Mouse (Mus musculus) megakaryocyte progenitor cell, adult 5-6 weeks (primary cell): ENCODE results near the gene Iscu. TPM values are rescaled to one million over a fixed set of nuclear protein-coding genes. Genes with fewer than 3 reads are reported as not detected.
"Not testable (repeated sequence)": the region's sequence is repeated elsewhere in the genome, so short reads cannot be mapped to it uniquely, and the experiment has no call there.

Experiments used
- ATAC-seq: replicated peaks from 2 replicates; pipeline ENCODE4 v1.8.0; 2016; ENCODE audit warnings: mild to moderate bottlenecking, moderate TSS enrichment, inconsistent platforms; ENCODE audit not compliant: poor library complexity
- total RNA-seq, 2 experiments: library from RNA; stranded (forward) in 1 of 2; stranded (reverse) in 1 of 2; fragments of 157-497, 149-512 nt in 1 of 2; fragments of 200-1000 nt in 1 of 2; gene quantifications; 2 replicates each; pipeline versions ENCODE4 v1.2.3 to v1.2.4; 2015 to 2017

Iscu gene
- total RNA-seq, 2 experiments from 2014 or later, result 98.4 to 108 TPM

DNA sequence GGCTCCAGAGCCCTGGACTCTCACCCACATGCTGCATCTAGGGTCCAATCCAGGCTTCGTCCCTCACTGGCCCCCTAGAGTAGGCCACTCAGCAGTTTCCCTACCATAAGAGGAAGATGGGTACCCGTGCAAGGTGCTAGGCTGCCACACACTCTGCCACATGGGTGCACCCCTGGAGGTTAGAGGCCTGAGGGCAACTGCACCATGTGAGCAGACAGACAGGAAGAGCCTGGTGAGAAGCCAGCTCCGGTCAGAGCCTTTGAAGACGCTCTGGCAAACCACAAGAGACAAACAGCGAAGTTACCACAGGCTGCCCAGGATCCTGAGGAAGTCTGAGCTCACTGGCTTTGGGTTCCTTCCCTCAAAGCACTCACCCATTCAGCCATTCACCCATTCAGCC is 14.4 kb downstream of the Iscu start:
- peak; percentile 87 for ATAC-seq

DNA sequence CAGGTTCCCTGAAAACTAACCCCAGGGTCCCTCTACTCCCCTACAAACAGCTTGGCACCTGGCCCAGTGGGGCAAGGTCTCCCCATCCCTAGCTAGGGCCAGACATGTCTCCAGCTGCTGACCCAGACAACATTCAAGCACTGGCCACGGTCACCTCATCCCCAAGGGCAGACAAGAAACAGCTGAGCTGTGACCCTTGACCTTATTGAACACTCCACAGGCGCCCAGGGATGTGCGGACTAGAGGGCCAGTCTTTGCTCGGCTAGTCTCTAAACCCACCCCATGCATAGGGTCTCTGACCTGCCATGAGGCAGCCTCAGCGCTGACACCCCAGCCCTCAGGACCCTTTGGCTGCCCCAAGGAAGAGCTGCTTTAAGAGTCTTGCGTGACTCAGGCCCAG is 16.1 kb downstream of the Iscu start:
- ATAC-seq, result no peak

GRCm38 (mm10) chr5:113789075-113789788 is 16.7 kb downstream of the Iscu start:
- ATAC-seq, result no peak

- ATAC-seq, result peak; percentile 28
Measured at GRCm38 (mm10) chr5:113790453-113791196, 18.1 kb downstream of the Iscu start.

GRCm38 (mm10) chr5:113791197-113792095 is 18.9 kb downstream of the Iscu start:
- no peak for ATAC-seq

GRCm38 (mm10) chr5:113796401-113797148 is 24.0 kb downstream of the Iscu start:
- ATAC-seq, result no peak

DNA sequence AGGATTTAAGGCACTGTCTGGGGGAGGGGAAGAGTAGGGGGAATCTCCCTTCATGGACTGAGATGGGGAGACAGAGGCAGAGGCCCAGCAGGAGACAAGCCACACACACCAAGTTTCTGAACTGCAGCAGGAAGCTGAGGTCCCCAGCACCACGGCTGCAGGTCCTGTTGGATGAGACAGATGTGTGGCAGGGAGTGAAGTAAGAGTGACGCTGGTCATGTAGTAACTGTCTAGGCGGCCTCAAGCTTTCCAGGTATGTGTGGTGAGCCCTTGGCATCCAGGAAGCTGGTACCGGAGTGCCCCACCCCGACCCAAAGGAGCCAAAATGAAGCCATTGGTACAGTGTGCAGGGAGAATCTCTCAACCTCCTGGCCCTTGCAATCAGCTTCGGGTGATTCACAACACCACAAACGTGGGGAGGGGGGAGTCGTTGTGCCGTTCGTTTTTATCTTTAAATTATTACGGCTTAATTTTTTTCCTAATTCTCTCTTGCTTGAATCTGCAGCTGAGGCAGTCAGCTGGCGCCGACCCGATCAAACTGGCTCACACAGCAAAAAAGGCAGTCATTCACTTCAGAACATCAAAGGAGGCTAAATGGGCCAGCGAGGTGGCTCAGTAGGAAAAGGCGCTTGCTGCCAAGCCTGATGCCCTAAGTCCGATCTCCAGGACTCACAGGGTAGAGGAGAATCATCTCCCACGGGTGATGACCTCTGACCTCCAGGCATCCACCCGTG is 24.8 kb downstream of the Iscu start:
- peak; percentile 36 for ATAC-seq

GRCm38 (mm10) chr5:113798525-113798924 is 26.0 kb downstream of the Iscu start:
- ATAC-seq, result peak; percentile 21; the same call in 1 of the 2 replicates

GRCm38 (mm10) chr5:113799691-113800090 is 27.1 kb downstream of the Iscu start:
- no peak for ATAC-seq

- peak; percentile 66 for ATAC-seq
Measured at GRCm38 (mm10) chr5:113800280-113800679, 27.7 kb downstream of the Iscu start, which contains the start of gene Tmem119. Gene Tmem119, minus strand, starts transcription at chr5:113800516.

- ATAC-seq, result peak; percentile 43
Measured at GRCm38 (mm10) chr5:113804395-113804966, 31.9 kb downstream of the Iscu start.

- ATAC-seq, result no peak
Measured at GRCm38 (mm10) chr5:113805301-113805700, 32.8 kb downstream of the Iscu start.

DNA sequence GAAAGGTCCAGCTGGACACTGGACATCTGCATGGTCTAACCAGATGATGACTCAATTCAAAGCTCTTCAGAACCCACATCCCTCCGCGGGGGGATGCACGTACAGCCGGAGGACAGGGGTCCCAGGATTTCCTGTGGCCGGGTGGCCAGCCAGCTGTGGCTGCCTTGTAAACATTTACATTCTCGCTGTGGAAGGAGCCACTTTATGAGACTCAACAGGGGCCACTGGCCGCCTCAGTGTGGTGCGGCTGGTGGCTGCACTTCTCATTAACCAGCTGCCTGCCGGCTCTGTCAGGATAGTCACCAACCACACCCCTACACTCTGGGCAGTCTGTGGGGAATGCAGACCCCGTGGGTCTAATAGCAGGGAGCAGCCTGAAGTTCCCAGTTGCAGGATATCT is 33.9 kb downstream of the Iscu start:
- ATAC-seq, result no peak

DNA sequence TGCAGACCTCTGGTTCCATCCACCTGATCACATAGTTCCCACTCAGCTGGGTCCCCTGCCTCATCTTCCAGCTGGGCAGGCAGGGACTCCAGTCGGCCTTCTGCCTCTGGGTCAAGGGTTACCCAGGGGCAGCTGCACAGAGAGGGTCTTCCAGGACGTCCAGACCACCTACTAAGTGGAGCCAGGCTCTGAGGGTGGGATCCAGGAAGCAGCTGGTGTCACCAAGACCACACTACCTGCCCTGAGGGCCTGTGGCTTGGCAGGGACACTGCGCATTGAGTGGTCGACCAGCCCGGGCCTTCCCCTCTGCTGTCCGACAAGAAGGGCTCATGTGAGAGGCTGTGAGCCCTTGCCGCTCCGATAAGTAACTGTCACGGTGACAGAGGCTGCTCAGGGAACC is 35.2 kb downstream of the Iscu start:
- no peak for ATAC-seq

DNA sequence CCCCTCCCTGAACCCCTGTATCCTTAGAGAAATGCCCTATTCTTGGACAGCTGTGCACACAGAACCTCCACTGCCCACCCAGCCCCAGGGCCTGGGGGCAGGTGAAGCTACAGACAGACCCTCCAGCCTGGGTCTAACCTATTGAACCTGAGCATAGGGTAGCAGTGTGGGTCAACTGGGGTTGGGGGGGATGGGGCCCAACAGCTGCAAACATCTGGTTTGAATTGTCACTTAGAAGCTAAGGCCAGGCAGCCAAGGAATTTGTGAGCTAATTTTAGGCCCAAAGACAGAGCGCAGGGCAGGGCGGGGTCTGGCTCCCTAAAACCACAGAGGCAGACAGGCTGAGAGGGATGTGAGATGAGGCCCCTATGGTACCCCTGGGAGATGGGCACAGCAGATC is 35.6 kb downstream of the Iscu start:
- ATAC-seq, result no peak

- ATAC-seq, result peak; percentile 70
Measured at GRCm38 (mm10) chr5:113810111-113810510, 37.6 kb downstream of the Iscu start.

DNA sequence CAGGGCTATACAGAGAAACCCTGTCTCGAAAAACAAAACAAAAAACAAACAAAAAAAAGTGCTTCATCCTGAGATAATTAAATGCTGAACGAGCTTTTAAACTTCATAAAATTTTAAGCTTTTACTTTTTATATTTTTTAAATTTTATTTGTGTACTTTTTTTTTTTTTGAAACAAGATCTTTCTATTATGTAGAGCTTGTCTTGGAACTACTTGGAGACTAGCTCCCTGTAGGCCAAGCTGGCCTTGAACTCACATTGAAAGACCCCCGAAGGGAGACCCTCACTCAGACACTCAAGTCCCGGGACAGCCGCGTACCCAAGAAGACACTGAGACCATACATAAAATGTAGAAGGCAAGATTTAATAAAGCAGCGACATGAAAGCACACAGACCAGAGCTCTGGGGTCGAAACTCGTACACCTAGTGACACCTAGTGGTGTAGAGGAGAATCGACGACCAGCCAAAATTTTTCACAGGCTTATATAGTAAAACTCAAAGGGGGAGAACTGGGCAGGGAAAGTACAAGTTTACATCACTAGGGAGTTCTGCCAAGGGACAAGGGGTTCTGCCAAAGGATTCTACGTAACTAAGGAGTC is 39.4 kb downstream of the Iscu start:
- ATAC-seq, result not testable (repeated sequence)

- ATAC-seq, result peak; percentile 43
Measured at GRCm38 (mm10) chr5:113812638-113813037, 40.1 kb downstream of the Iscu start.

GRCm38 (mm10) chr5:113813608-113814007 is 41.1 kb downstream of the Iscu start:
- peak; percentile 38 for ATAC-seq
